Mouse (Mus musculus) E14TG2a.4 (cell line): ENCODE results near the gene Pacs1.
A peak's percentile ranks its signal among the peaks of the same experiment; 100 is the strongest.

Experiments used
- H3K27me3 ChIP-seq: 2 replicates; pipeline ENCODE4 v1.6.1; 2014; ENCODE audit warnings: low read length, control low read depth; ENCODE audit not compliant: insufficient read depth
- H3K36me3 ChIP-seq: 2 replicates; pipeline ENCODE4 v1.6.1; 2014; ENCODE audit warnings: low read length, control low read depth; ENCODE audit not compliant: insufficient read depth
- H3K4me1 ChIP-seq: replicated peaks from 2 replicates; pipeline ENCODE4 v1.6.1; 2014; ENCODE audit warnings: low read depth, low read length, control low read depth
- H3K4me3 ChIP-seq: replicated peaks from 2 replicates; pipeline ENCODE4 v1.5.1; 2014; ENCODE audit warnings: mild to moderate bottlenecking, low read length
- H3K9me3 ChIP-seq: 2 replicates; pipeline ENCODE4 v1.6.1; 2014; ENCODE audit warnings: low read length, control low read depth
- CTCF ChIP-seq: conservative IDR thresholded peaks from 2 replicates; pipeline ENCODE4 v1.5.1; 2014; ENCODE audit warnings: low read length
- NANOG ChIP-seq: IDR thresholded peaks from 2 replicates; pipeline ENCODE4 v1.6.1; 2014; ENCODE audit warnings: borderline replicate concordance, low read length, mixed read lengths
- POU5F1 ChIP-seq: IDR thresholded peaks from 2 replicates; pipeline ENCODE4 v1.6.1; 2014; ENCODE audit warnings: low read length, borderline replicate concordance

The Pacs1 gene

GRCm38 (mm10) chr19:5107556-5108270, 165.2 kb downstream of the Pacs1 start:
- no peaks in the 10 kb centered on the region for H3K27me3 ChIP-seq
- H3K4me3 ChIP-seq, result 0 out of 2 replicates have a peak overlapping the region, but pooled peaks have one; percentile 93
- TF ChIP-seq CTCF (no peak), POU5F1 (no peak), NANOG (no peak)
- no peaks in the 10 kb centered on the region for H3K9me3 ChIP-seq
- H3K4me1 ChIP-seq, result peaks cover 53% of the 10 kb centered on the region
- peaks cover 72% of the 10 kb centered on the region for H3K36me3 ChIP-seq

GRCm38 (mm10) chr19:5106731-5107191, 166.2 kb downstream of the Pacs1 start, which contains the start of gene Rab1b:
TSS of gene Rab1b (minus strand) at chr19:5107072.
- Histone ChIP-seq H3K9me3 (no peaks in the 10 kb centered on the region), H3K4me3 (peak within 1 kb of the TSS; percentile 93), H3K4me1 (peaks cover 58% of the 10 kb centered on the region), H3K36me3 (peaks cover 75% of the 10 kb centered on the region), H3K27me3 (no peaks in the 10 kb centered on the region)
- TF ChIP-seq CTCF (no peak), POU5F1 (no peak), NANOG (no peak)

- H3K4me1 ChIP-seq, result peaks cover 62% of the 10 kb centered on the region
- TF ChIP-seq NANOG (no peak), CTCF (no peak), POU5F1 (no peak)
- H3K36me3 ChIP-seq, result peaks cover 75% of the 10 kb centered on the region
- H3K27me3 ChIP-seq, result no peaks in the 10 kb centered on the region
- peak overlapping the region; percentile 93 for H3K4me3 ChIP-seq
- H3K9me3 ChIP-seq, result no peaks in the 10 kb centered on the region
Measured at GRCm38 (mm10) chr19:5106074-5106473, 166.8 kb downstream of the Pacs1 start.

- Histone ChIP-seq H3K9me3 (no peaks in the 10 kb centered on the region), H3K4me3 (peak within 1 kb of the TSS; percentile 86), H3K4me1 (peaks cover 76% of the 10 kb centered on the region), H3K36me3 (peaks cover 50% of the 10 kb centered on the region), H3K27me3 (peaks cover 30% of the 10 kb centered on the region)
- no peak for TF ChIP-seq POU5F1
- TF ChIP-seq NANOG, result no peak
- TF ChIP-seq CTCF, result no peak
Measured at GRCm38 (mm10) chr19:5098363-5099143, 174.4 kb downstream of the Pacs1 start, which contains the start of gene Cnih2. TSS of gene Cnih2 (minus strand) at chr19:5098521.

GRCm38 (mm10) chr19:5097521-5098362, 175.2 kb downstream of the Pacs1 start:
- no peaks in the 10 kb centered on the region for H3K9me3 ChIP-seq
- TF ChIP-seq NANOG (no peak), CTCF (no peak), POU5F1 (no peak)
- H3K27me3 ChIP-seq, result peaks cover 30% of the 10 kb centered on the region
- H3K36me3 ChIP-seq, result peaks cover 50% of the 10 kb centered on the region
- peak overlapping the region; percentile 86 for H3K4me3 ChIP-seq
- H3K4me1 ChIP-seq, result peaks cover 84% of the 10 kb centered on the region

- Histone ChIP-seq H3K4me3 (no peak overlapping the region), H3K36me3 (peaks cover 50% of the 10 kb centered on the region), H3K9me3 (no peaks in the 10 kb centered on the region), H3K27me3 (peaks cover 30% of the 10 kb centered on the region), H3K4me1 (peaks cover 82% of the 10 kb centered on the region)
- TF ChIP-seq CTCF, result no peak
- no peak for TF ChIP-seq NANOG
- TF ChIP-seq POU5F1, result no peak
Measured at GRCm38 (mm10) chr19:5095887-5096474, 176.9 kb downstream of the Pacs1 start.

- Histone ChIP-seq H3K4me1 (peaks cover 77% of the 10 kb centered on the region), H3K36me3 (peaks cover 50% of the 10 kb centered on the region), H3K27me3 (peaks cover 30% of the 10 kb centered on the region), H3K9me3 (no peaks in the 10 kb centered on the region), H3K4me3 (no peak overlapping the region)
- no peak for TF ChIP-seq CTCF
- TF ChIP-seq POU5F1, result no peak
- TF ChIP-seq NANOG, result no peak
Measured at GRCm38 (mm10) chr19:5094746-5095417, 178.0 kb downstream of the Pacs1 start.
